8 mouse cellular contexts compared by ENCODE assay signal in the genomic region with DNA sequence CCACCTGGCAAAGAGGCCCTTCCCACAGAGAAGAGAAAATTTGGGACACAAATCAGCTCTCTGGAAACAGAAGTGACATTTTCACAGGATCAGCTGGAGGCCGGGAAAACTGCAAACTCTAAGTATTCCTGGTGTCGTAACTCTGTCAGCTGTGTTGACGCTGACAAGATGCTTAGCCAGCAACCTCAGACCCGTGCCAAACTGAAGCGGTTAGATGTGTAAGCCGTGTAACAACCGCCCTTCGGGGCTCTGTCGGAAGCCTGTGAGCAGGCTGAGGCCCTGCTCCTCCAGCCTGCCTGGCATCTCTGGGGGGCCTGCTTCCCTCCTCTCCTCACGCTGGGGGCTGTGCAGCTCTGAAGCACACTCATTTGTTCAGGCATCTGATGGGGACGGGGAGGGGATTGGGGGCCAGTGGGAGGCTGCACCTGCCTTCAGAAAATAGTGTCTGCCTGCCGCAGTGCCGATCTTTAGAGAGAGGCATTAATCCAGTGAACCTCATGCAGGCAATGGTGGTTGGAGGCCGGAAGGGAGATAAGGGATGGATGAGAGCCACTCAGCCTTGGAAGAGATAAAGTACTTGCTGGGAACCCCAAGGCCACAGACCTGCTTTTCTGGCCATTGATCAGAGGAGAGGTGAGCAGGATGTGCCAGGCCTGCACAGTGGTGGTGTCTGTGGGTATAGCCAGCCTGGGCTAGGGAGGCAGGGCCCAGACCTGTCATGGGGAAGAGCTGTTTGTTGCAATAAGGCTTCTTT.
A peak's percentile ranks its signal among the peaks of the same experiment; 100 is the strongest.
DNase-seq lines count a peak whose midpoint lies in the region; ATAC-seq and TF ChIP-seq lines count a peak whose summit lies in the region.

No protein-coding gene starts in this region.

- TF ChIP-seq POLR2A in cerebellum, adult 2 months (IDR thresholded peaks at IDR 0.05; ENCODE audit: borderline replicate concordance, insufficient read depth, low read length), result no peak
- TF ChIP-seq POLR2A in limb, embryonic 14.5 days (IDR thresholded peaks at IDR 0.05; ENCODE audit: borderline replicate concordance, extremely low read depth, insufficient read depth, insufficient read length), result no peak

- peak; percentile 44 to 47 for DNase-seq in cerebellum, adult 2 months
- no peak for DNase-seq in cerebellum, adult 9-11 months
- DNase-seq in urinary bladder, postnatal 36 days (ENCODE audit: low spot score in 2 of 2), result peak; percentile 34 to 65
- no peak for DNase-seq in urinary bladder, postnatal 10 days (ENCODE audit: low spot score)
- DNase-seq in heart, postnatal 25 days (ENCODE audit: low spot score), result peak; percentile 50
- DNase-seq in limb, embryonic 14.5 days (ENCODE audit: low spot score), result peak; percentile 66
- no peak for DNase-seq in thymus, postnatal 25 days

- ATAC-seq in limb, embryonic 14.5 days (ENCODE audit: low FRiP score, low read depth), result peak; percentile 68; the same call in 1 of the 2 replicates
- peak; percentile 61 for ATAC-seq in neural tube, embryonic 15.5 days (ENCODE audit: low FRiP score)

- TF ChIP-seq CTCF in cerebellum, adult 2 months (IDR thresholded peaks at IDR 0.05; ENCODE audit: borderline replicate concordance, insufficient read depth, low read depth, low read length), result no peak

- H3K4me1 ChIP-seq in cerebellum, adult 2 months (ENCODE audit: control insufficient read depth, insufficient read depth, low read length), result peaks cover 48% of the 10 kb centered on the region
- peaks cover 5% of the 10 kb centered on the region; the same call in 1 of the 2 replicates for H3K4me1 ChIP-seq in limb, embryonic 14.5 days (ENCODE audit: control insufficient read depth, insufficient read depth, low read length)
- peaks cover 51% of the 10 kb centered on the region for H3K4me1 ChIP-seq in neural tube, embryonic 15.5 days

- H3K27me3 ChIP-seq in cerebellum, adult 2 months (ENCODE audit: control insufficient read depth, insufficient read depth, low read length), result no peaks in the 10 kb centered on the region
- no peaks in the 10 kb centered on the region for H3K27me3 ChIP-seq in limb, embryonic 14.5 days (ENCODE audit: control insufficient read depth, insufficient read depth, low read length)
- no peaks in the 10 kb centered on the region for H3K27me3 ChIP-seq in neural tube, embryonic 15.5 days (replicated peaks)

- H3K4me3 ChIP-seq in cerebellum, adult 2 months (replicated peaks; ENCODE audit: insufficient read depth, low read depth, low read length), result no peak overlapping the region
- H3K4me3 ChIP-seq in limb, embryonic 14.5 days (replicated peaks; ENCODE audit: low read length), result no peak overlapping the region
- no peak overlapping the region for H3K4me3 ChIP-seq in neural tube, embryonic 15.5 days (replicated peaks)

- H3K9ac ChIP-seq in limb, embryonic 14.5 days (ENCODE audit: low read depth, low read length, severe bottlenecking), result no peak overlapping the region
- H3K9ac ChIP-seq in neural tube, embryonic 15.5 days (replicated peaks), result 0 out of 2 replicates have a peak overlapping the region, but pooled peaks have one; percentile 14

- intact Hi-C loops in heart, postnatal 25 days (cut with DNase I), result no loop called here

- H3K9me3 ChIP-seq in limb, embryonic 14.5 days (ENCODE audit: control insufficient read depth, low read length), result no peaks in the 10 kb centered on the region
- no peaks in the 10 kb centered on the region for H3K9me3 ChIP-seq in neural tube, embryonic 15.5 days (replicated peaks)

- H3K36me3 ChIP-seq in limb, embryonic 14.5 days (ENCODE audit: control insufficient read depth, insufficient read depth, low read length), result no peaks in the 10 kb centered on the region
- no peaks in the 10 kb centered on the region for H3K36me3 ChIP-seq in neural tube, embryonic 15.5 days

- WGBS in cerebellum, adult 2 months, result 16% methylated on average over 14 of the region's 14 CpGs
- WGBS in limb, embryonic 14.5 days, result 30% methylated on average over 14 of the region's 14 CpGs
- 26% methylated on average over 14 of the region's 14 CpGs for WGBS in neural tube, embryonic 15.5 days

- H3K27ac ChIP-seq in cerebellum, adult 2 months (ENCODE audit: insufficient read depth, low read length), result peak overlapping the region; percentile 45
- H3K27ac ChIP-seq in limb, embryonic 14.5 days (replicated peaks; ENCODE audit: low read depth, low read length), result no peak overlapping the region
- H3K27ac ChIP-seq in neural tube, embryonic 15.5 days (replicated peaks), result peak overlapping the region; percentile 83

- no peak overlapping the region for H3K4me2 ChIP-seq in limb, embryonic 14.5 days (replicated peaks; ENCODE audit: low read depth, low read length, severe bottlenecking)
- H3K4me2 ChIP-seq in neural tube, embryonic 15.5 days, result no peak overlapping the region; the same call in 1 of the 2 replicates

Comparison
In these comparisons a context has a peak if more than half of its experiments do, and no peak if none do; other contexts are left out.
1. DNase-seq: peak in cerebellum, adult 2 months (2 of 2), urinary bladder, postnatal 36 days (2 of 2), heart, postnatal 25 days (single experiment) and limb, embryonic 14.5 days (single experiment); none in cerebellum, adult 9-11 months (single experiment), urinary bladder, postnatal 10 days (single experiment) and thymus, postnatal 25 days (single experiment).